Mouse (Mus musculus) embryo, embryonic 10 days (tissue): ENCODE measurements around the gene Olfr855.

Experiments used
- DNase-seq: peaks from one replicate; pipeline ENCODE4 v3.0.0-alpha.2; 2015; ENCODE audit warnings: low spot score

Olfr855 gene

DNA sequence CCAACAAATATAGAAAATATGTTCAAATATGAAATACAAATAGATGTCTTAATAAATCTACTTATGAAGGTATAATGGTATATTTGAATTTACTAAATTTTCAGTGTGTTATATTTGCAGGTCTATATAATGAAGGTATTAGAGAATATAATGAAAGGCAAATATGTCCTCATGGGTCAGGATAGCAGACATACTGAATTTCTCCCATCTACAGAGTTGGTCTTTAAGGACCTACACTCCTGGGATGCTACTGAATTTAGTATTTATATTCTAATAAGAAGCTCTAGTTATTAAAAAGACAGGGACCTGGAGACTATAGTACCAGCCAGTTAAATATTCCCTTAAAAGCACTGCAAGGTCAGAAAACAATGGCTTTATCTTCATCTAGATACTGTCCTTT lies at the start of gene Olfr855:
Gene Olfr855 (plus strand): TSS at position 301 of the 400 bp plus-strand sequence.
- DNase-seq: no peak

DNA sequence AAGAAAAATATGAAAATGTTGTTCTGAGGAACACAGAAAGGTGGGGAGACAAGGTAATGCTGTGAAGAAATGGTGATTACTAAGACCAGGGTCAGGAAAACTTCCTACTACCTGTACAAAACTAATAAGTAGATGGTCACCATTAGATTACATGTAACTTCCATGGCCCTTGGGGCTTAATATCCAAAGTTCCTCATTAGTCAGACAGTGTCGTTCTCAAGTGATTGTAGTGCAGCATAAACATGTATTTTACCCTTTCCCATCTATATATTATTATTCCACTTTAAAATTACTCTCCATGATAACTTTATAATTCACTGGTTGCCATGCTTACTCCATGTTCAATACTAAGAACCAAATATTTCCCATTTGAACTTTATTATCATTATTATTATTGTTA lies 41.4 kb upstream of the Olfr855 start, which contains the start of gene Olfr853:
Gene Olfr853 (minus strand): TSS at position 101 of the 400 bp plus-strand sequence.
- no peak for DNase-seq

DNA sequence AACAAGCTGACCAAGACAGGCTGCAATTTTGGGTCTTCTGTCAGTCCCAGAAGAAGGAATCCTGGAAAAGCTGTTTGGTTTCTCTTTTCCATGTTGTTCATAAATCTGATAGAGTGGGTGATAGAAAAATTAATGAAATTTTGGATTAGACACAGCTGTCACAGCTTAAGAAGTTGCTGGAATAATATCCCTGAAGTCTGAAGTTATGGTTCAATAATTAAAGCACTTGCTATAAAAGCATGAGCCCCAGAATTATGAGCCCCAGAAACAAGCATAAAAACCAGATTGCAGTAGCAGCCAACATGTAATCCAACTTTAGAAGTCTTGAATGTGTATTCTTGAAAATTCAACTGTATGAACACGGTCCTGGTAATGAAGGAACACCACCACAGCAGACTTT lies 15.1 kb upstream of the Olfr855 start, which contains the start of gene Olfr854:
Gene Olfr854 (minus strand): TSS at position 101 of the 400 bp plus-strand sequence.
- DNase-seq: no peak

DNA sequence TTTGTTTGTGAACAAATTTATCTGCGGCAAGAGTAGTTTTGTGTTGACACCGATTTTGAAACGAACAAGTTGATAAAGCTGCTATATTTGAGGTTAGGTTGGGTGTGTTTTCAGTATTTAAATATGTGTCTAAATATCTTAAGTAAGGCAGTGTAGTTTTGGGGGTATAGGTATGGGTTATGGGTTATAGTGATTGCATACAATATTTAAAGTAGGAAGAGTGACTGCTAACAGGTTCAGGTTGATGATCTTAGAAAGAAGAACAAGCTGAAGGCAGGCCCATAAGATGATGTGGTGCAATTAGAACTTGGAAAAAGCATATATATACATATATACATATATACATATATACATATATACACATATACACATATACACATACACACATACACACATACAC lies 38.9 kb downstream of the Olfr855 start:
- no peak for DNase-seq

DNA sequence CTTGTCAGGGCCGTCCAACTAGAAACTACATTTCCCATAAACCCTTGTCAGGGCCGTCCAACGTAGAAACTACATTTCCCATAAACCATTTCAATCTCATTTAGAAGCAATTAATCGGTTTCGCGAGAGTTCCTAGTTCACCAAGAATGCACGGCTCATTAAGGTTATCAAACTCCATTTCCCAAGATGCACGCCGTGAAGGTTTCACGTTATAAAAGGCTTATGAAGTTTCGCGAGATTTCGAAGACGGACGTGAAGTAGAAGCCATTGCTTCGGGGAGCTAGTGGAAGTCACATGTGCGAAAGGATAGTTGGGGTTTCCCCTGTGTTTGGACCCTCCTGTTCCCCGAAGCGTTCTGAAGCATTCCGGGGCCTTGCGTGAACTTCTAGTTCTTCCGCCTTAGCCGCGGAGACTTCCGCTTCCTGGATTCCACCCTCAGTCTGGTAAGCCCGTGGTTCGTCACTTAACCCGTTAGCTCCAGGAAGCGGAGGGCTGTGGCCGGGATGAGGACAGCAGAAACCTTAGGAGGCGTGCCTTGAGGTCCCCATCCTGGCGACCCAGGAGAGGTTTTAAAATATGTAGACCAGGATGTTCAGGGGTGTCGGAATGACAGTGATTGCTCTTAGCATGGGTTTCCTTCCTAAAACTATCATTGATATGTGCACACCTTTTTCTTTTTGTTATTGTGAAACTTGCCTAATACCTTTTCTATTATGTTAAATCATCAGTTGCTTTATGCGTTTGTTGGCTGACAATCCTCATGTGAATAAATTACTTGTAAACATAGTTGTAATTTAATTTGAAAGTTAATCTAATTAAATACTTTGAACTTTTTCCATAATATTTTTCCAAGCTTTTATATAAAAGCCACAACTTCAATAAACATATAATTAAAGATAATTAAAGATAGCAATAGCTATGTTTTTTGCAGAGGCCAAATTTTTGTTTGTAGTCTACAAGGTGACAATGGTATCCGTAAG lies 39.7 kb downstream of the Olfr855 start, which contains the start of gene Zfp317:
Gene Zfp317 (plus strand): TSS at position 260 of the 980 bp plus-strand sequence.
- DNase-seq: peak; percentile 99

DNA sequence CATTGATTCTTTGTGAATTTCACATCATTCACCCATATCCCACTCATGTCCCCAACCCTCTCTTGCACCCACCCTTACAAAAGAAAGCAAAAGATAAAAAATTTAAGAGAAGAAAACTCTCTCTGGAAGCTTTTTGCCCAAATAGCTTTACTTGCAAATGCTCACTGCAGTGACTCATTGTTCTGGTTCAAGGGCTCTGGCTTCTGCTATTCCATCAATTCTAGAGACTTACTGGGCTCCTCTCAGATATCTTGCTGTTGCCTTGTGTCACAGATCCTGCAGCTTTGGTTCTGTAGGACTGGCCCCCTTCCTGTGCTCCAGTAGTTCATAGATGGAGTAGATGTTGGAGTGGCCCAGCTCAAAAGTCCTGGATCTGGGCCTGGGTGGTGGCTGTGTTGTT lies 47.2 kb downstream of the Olfr855 start:
- no peak for DNase-seq
